Mouse (Mus musculus): Measurements from ENCODE around the gene Nadsyn1. TPM values are rescaled to one million over a fixed set of nuclear protein-coding genes. Genes with fewer than 3 reads are reported as not detected.

The Nadsyn1 gene
- total RNA-seq, 1 experiment from 2014 or later, result 8.9 TPM

Other genes starting within 250 kb of the Nadsyn1 start
- gene Cars, start 222.8 kb downstream of the Nadsyn1 start, total RNA-seq (2017), result 57.2 and 77.7 TPM in 2 replicates
- 21.4 and 26.1 TPM in 2 replicates for gene Tnfrsf26, start 194.1 kb downstream of the Nadsyn1 start, total RNA-seq (2017)
- gene Tnfrsf22, start 173.2 kb downstream of the Nadsyn1 start, total RNA-seq (2017), result 3.8 and 4.3 TPM in 2 replicates
- 0.10 and 1.1 TPM in 2 replicates for gene Tnfrsf23, start 137.0 kb downstream of the Nadsyn1 start, total RNA-seq (2017)
- 14.9 and 28.2 TPM in 2 replicates for gene Osbpl5, start 65.9 kb downstream of the Nadsyn1 start, total RNA-seq (2017)
- gene Mrgprg, start 55.9 kb downstream of the Nadsyn1 start, total RNA-seq (2017), result not detected in 2 replicates
- gene Mrgpre, start 38.3 kb downstream of the Nadsyn1 start, total RNA-seq (2017), result 0.81 and 1.3 TPM in 2 replicates
- gene Dhcr7, start 296 bp upstream of the Nadsyn1 start, total RNA-seq (2017), result 10.4 and 13.5 TPM in 2 replicates
- not detected in 2 replicates for gene Gm498, start 44.0 kb upstream of the Nadsyn1 start, total RNA-seq (2017)
- gene Shank2, start 179.1 kb upstream of the Nadsyn1 start, total RNA-seq (2017), result not detected in 2 replicates

Measured in hematopoietic stem cell, adult 5-6 weeks (primary cell).